Mouse (Mus musculus) spleen, postnatal 36 days (tissue): ENCODE results near the gene Uckl1.
A peak's percentile ranks its signal among the peaks of the same experiment; 100 is the strongest.

ENCODE experiments used
- DNase-seq, 2 experiments: peaks; one replicate each; pipeline ENCODE4 v3.0.0; 2022; ENCODE audit warnings: low spot score in 2 of 2, mixed read lengths in 1 of 2

The Uckl1 gene

GRCm38 (mm10) chr2:181520118-181520935, 64.4 kb downstream of the Uckl1 start, which contains the start of gene Dnajc5:
TSS of gene Dnajc5 (plus strand) at chr2:181520485.
- peak; percentile 99 for DNase-seq

- DNase-seq = no peak
Observed at GRCm38 (mm10) chr2:181519201-181519600, 65.5 kb downstream of the Uckl1 start.
